Mouse (Mus musculus) cerebellum, adult 2 months (tissue): ENCODE measurements at regions not wholly inside any gene's neighbourhood (a gene's known extent, or its start where the extent isn't known, plus 50 kb on each side); places are given as distances from the start of the nearest gene placed in this dataset.

ENCODE experiments used
- DNase-seq, 2 experiments: peaks; one replicate each; pipeline ENCODE4 v3.0.0; 2021
- H3K27ac ChIP-seq: fragments of 200-500 bp; 2 replicates; pipeline ENCODE4 v1.5.1; 2012; ENCODE audit warnings: low read length, control low read depth, inconsistent platforms; ENCODE audit not compliant: insufficient read depth
- H3K27me3 ChIP-seq: fragments of 200-500 bp; 2 replicates; pipeline ENCODE4 v1.6.1; 2012; ENCODE audit warnings: inconsistent platforms, mild to moderate bottlenecking, low read length, moderate library complexity; ENCODE audit not compliant: control insufficient read depth, insufficient read depth
- H3K4me1 ChIP-seq: fragments of 200-500 bp; 2 replicates; pipeline ENCODE4 v1.6.1; 2011; ENCODE audit warnings: low read length; ENCODE audit not compliant: control insufficient read depth, insufficient read depth
- H3K4me3 ChIP-seq: fragments of 200-500 bp; replicated peaks from 2 replicates; pipeline ENCODE3; 2011; ENCODE audit warnings: mild to moderate bottlenecking, low read depth, low read length, control low read depth; ENCODE audit not compliant: insufficient read depth
- CTCF ChIP-seq: fragments of 200-500 bp; IDR thresholded peaks from 2 replicates; pipeline ENCODE4 v1.5.1; 2011; ENCODE audit warnings: low read depth, mild to moderate bottlenecking, control low read depth, low read length, moderate library complexity, borderline replicate concordance; ENCODE audit not compliant: insufficient read depth
- POLR2A ChIP-seq: fragments of 200-500 bp; IDR thresholded peaks from 2 replicates; pipeline ENCODE4 v1.6.1; 2011; ENCODE audit warnings: low read length, control low read depth, borderline replicate concordance; ENCODE audit not compliant: insufficient read depth
- WGBS: fragments of 180-500 bp; shearing (Covaris S2); methylation state at CpG from one replicate; pipeline ENCODE4 v1.1.7; 2018; 5-methylcytosine and 5-hydroxymethylcytosine counted together

DNA sequence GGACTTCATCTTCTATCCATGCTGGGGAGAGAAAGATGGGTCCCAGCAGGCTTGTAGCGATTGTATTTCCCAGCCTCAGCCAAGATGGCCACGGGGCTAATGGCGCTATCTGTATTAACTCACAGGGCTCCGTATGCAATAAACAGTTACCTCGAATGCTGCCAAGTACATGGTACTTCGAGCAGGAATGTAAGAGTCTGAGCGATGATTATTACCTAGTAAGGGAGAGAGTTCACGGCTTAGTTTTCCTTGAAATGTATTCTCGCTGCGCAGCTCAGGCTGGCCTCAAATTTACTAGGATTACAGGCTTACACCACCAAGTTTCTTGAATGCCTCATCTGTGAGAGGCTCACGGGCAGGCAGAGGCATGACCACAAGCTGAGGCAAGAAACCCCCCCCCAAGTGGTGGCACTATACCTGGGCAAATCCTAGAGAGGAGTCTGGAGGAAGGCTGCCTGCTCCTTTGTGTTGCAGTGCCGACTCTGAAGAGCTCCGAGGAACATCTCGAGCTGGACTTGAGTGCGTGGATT lies 112.6 kb downstream of the Ddx11 start:
- Histone ChIP-seq H3K4me3 (no peak overlapping the region), H3K4me1 (peaks cover 27% of the 10 kb centered on the region), H3K27ac (peak overlapping the region; percentile 49), H3K27me3 (no peaks in the 10 kb centered on the region)
- peak in 1 of 2 experiments; percentile 36 for DNase-seq
- 52% methylated on average over 15 of the region's 15 CpGs for WGBS
- TF ChIP-seq CTCF (no peak), POLR2A (no peak)

- no peak overlapping the region for H3K27ac ChIP-seq
- TF ChIP-seq CTCF, result no peak
- TF ChIP-seq POLR2A, result no peak
- no peak for DNase-seq
- H3K27me3 ChIP-seq, result no peaks in the 10 kb centered on the region
- peaks cover 5% of the 10 kb centered on the region; the same call in 1 of the 2 replicates for H3K4me1 ChIP-seq
- H3K4me3 ChIP-seq, result no peak overlapping the region
- WGBS, result 65% methylated on average over 9 of the region's 9 CpGs
These were observed 118.7 kb downstream of the Ddx11 start for GRCm38 (mm10) chr17:66241868-66242622.

DNA sequence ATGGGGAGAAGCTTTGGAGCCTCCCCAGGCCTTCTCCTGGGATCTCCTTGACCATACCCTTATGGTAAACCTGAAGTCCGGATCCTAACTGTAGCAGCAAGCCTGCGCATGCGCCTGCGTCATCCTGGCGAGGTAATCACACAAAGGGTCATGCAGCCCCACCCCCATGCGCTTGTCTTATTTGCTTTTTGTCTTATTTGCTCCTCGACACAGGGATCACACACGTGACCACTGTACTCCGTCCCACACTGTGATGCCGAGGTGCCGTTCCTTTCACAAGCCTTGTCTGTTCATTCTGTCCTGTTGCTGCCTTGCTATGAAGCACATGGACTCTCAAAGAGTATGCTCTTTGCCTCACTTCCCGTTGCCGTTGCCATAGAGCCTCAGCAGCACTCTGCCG lies 120.9 kb downstream of the Ddx11 start:
- Histone ChIP-seq H3K27me3 (no peaks in the 10 kb centered on the region), H3K27ac (no peak overlapping the region), H3K4me3 (no peak overlapping the region), H3K4me1 (peaks cover 5% of the 10 kb centered on the region; the same call in 1 of the 2 replicates)
- no peak for TF ChIP-seq CTCF
- no peak for DNase-seq
- 91% methylated on average over 14 of the region's 14 CpGs for WGBS

DNA sequence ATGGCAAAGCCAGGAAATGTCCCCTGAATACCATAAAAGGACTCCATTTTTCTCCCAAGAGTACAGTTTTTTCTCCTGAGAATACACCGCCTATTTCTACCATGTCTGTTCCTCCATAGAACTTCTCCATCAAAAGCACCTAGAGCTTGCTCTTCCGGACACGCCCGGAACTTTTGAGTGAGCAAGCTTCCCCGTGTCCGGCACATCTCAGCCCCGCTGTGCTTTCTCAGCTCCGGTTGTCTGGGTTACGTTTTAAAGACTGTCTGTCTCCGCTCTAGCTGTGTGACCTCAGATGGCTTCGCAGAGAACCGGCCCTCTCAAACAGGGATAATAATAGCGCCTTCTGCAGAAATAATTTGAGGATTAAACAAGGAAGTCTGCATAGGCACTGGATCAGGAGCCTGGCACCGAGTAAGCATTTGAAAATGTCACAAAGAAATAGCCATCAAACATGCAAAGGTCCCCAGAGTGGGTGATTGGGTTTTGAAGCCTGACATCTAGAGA lies 122.8 kb downstream of the Ddx11 start:
- 16% methylated on average over 14 of the region's 14 CpGs for WGBS
- no peak for TF ChIP-seq POLR2A
- TF ChIP-seq CTCF, result no peak
- H3K27me3 ChIP-seq, result no peaks in the 10 kb centered on the region
- H3K4me3 ChIP-seq, result no peak overlapping the region
- H3K27ac ChIP-seq, result 0 out of 2 replicates have a peak overlapping the region, but pooled peaks have one; percentile 45
- H3K4me1 ChIP-seq, result peaks cover 5% of the 10 kb centered on the region; the same call in 1 of the 2 replicates
- DNase-seq, result no peak

- peaks cover 20% of the 10 kb centered on the region for H3K4me1 ChIP-seq
- no peak overlapping the region for H3K27ac ChIP-seq
- H3K4me3 ChIP-seq, result no peak overlapping the region
- 96% methylated on average over 2 of the region's 2 CpGs for WGBS
- TF ChIP-seq CTCF, result no peak
- TF ChIP-seq POLR2A, result no peak
- H3K27me3 ChIP-seq, result no peaks in the 10 kb centered on the region
- no peak for DNase-seq
These were observed 128.2 kb downstream of the Ddx11 start for GRCm38 (mm10) chr17:66251495-66251894.

DNA sequence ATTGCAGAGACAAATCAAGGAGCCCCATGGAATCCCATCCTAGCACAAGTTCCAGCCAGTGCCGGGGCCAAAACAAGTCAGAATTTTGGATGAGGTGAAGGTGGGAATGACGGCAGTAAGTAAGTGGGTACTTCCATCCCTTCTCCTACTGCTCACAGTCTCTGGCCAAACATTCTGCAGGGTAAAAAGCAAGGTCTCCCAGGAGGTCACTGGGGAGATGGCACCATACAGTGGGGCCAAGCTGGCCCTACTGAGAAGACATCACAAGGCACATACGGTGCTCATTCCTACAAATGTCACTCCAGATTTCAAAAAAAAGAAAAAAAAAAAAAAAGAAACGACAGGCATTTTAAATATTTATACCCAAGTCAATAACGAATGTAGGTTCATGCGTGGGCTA lies 129.6 kb downstream of the Ddx11 start:
- DNase-seq, result peak; percentile 50 to 73
- Histone ChIP-seq H3K4me1 (peaks cover 17% of the 10 kb centered on the region), H3K27me3 (no peaks in the 10 kb centered on the region), H3K27ac (no peak overlapping the region), H3K4me3 (no peak overlapping the region)
- TF ChIP-seq CTCF, result no peak
- no peak for TF ChIP-seq POLR2A
- WGBS, result 27% methylated on average over 6 of the region's 6 CpGs

DNA sequence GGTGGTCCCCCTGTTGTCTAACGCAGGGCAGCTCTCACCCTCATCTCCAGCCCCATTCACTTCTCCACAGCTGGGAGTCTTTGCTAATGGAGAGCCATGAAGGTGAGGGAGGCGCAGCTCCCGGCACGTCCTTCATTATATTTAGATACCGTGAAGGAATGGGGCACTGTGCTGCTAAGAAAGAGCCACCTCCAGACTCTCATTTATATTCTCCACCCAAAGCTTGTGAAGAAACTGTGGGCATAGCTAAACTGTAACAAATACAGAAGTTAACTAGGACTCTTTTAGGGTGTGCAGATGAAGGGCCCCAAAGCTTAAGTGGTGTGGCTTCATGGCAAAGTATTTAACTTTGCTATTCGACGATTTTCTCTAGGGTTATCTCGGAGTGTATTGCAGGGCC lies 136.4 kb downstream of the Ddx11 start:
- peaks cover 7% of the 10 kb centered on the region for H3K4me1 ChIP-seq
- no peak for DNase-seq
- TF ChIP-seq CTCF, result no peak
- no peak for TF ChIP-seq POLR2A
- no peak overlapping the region for H3K4me3 ChIP-seq
- no peak overlapping the region for H3K27ac ChIP-seq
- 83% methylated on average over 8 of the region's 8 CpGs for WGBS
- H3K27me3 ChIP-seq, result no peaks in the 10 kb centered on the region

DNA sequence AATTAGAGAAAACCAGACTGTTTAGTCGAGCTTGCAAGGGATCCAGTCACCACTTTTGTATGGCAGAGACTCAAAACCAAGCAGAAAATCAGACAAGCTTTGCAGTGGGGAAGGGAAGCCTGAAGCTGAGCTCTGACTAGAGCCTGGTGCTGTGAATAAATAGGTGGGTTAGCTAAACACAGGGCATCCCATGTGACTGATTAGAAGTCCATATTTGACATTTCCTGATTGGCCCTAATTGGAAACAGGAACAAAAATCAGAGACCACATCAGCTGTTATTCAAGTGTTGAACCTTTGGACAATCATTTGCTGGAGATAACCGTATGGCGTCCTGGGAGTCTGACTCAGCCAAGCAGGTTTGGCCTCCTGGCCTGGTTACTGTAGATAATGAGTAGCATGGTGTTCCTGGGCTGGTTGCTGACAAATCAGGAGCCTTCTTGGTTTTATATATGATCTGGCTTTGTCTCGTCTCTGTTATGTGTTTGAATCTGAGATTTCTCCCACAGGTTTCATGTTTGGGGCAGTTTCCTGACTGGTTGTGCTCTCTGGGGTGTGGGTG lies 139.4 kb downstream of the Ddx11 start:
- Histone ChIP-seq H3K27ac (no peak overlapping the region), H3K4me1 (peaks cover 6% of the 10 kb centered on the region), H3K27me3 (no peaks in the 10 kb centered on the region), H3K4me3 (no peak overlapping the region)
- 82% methylated on average over 4 of the region's 4 CpGs for WGBS
- no peak for DNase-seq
- TF ChIP-seq CTCF (no peak), POLR2A (no peak)
